Mouse (Mus musculus) G1E (cell line): ENCODE data around the gene Gpr82.

ENCODE experiments used
- CTCF ChIP-seq: IDR thresholded peaks from 2 replicates; pipeline ENCODE4 v1.5.1; 2012; ENCODE audit warnings: low read depth, low read length, inconsistent platforms, mixed read lengths
- GATA2 ChIP-seq: IDR thresholded peaks from 2 replicates; pipeline ENCODE4 v1.6.1; 2012; ENCODE audit warnings: low read depth, low read length, inconsistent platforms, borderline replicate concordance

DNA sequence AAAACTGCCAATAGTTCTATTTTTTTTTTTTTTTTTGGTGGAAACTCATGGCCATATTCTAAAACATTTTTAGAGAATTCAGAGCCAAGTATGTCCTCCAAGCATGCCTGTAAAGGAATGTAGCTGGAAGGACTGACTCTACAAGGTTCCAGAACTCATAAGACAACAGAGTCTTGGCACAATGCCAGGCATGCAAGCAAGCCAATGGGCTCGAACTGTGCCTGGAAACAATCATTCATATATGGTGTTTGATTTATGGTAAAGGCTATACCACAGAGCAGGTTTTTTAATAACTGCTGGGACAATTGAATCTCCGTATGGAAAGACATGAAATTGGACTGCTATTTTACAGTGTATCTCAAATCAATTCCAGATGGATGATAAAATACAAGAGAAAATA, 43.9 kb downstream of the Gpr82 start:
- TF ChIP-seq CTCF = no peak
- TF ChIP-seq GATA2 = no peak
